Mouse (Mus musculus) adrenal gland, postnatal 10 days (tissue): ENCODE data around the gene Slc8a2. TPM values are rescaled to one million over a fixed set of nuclear protein-coding genes. Genes with fewer than 3 reads are reported as not detected.

Experiments used
- total RNA-seq, 2 experiments: library from RNA; stranded (reverse); gene quantifications; 2 replicates each; pipeline ENCODE4 v1.2.3; 2021

Slc8a2 gene
- total RNA-seq, 2 experiments from 2014 or later: 3.0 to 3.8 TPM

Other genes starting within 250 kb of the Slc8a2 start
- not detected for gene Crx, start 249.9 kb upstream of the Slc8a2 start, total RNA-seq
- gene Crxos, start 247.2 kb upstream of the Slc8a2 start, total RNA-seq: under 1 TPM in 1 of 2 experiments, not detected in 1; 0.42 TPM
- gene Selenow, start 207.4 kb upstream of the Slc8a2 start, total RNA-seq: 100 to 1,000 TPM; 187 to 228 TPM
- gene Nop53, start 183.8 kb upstream of the Slc8a2 start, total RNA-seq: 100 to 1,000 TPM; 198 to 201 TPM
- gene Ehd2, start 162.3 kb upstream of the Slc8a2 start, total RNA-seq: 100 to 1,000 TPM; 140 to 156 TPM
- gene Bicra, start 81.9 kb upstream of the Slc8a2 start, total RNA-seq: 10 to 100 TPM in 1 of 2 experiments, 1 to 10 TPM in 1; 8.5 to 11.0 TPM
- under 1 TPM; 0.09 TPM for gene Zfp541, start 68.0 kb upstream of the Slc8a2 start, total RNA-seq
- gene Napa, start 31.4 kb upstream of the Slc8a2 start, total RNA-seq: 100 to 1,000 TPM; 106 to 109 TPM
- gene Kptn, start 9.9 kb upstream of the Slc8a2 start, total RNA-seq: 10 to 100 TPM; 24.9 to 25.4 TPM
- gene Meis3, start 45.3 kb downstream of the Slc8a2 start, total RNA-seq: 10 to 100 TPM in 1 of 2 experiments, 1 to 10 TPM in 1; 9.6 to 12.2 TPM
- gene Dhx34, start 92.2 kb downstream of the Slc8a2 start, total RNA-seq: 10 to 100 TPM; 10.4 to 14.9 TPM
- gene C5ar2, start 114.3 kb downstream of the Slc8a2 start, total RNA-seq: under 1 TPM; 0.36 to 0.67 TPM
- gene C5ar1, start 129.7 kb downstream of the Slc8a2 start, total RNA-seq: 1 to 10 TPM; 2.7 to 3.9 TPM
- 10 to 100 TPM; 20.4 to 24.2 TPM for gene Inafm1, start 143.8 kb downstream of the Slc8a2 start, total RNA-seq
- 10 to 100 TPM; 54.7 to 67.5 TPM for gene Ccdc9, start 157.0 kb downstream of the Slc8a2 start, total RNA-seq
- gene Bbc3, start 178.6 kb downstream of the Slc8a2 start, total RNA-seq: 10 to 100 TPM in 1 of 2 experiments, 1 to 10 TPM in 1; 7.9 to 13.9 TPM